ENCODE assay signal across 15 mouse cellular contexts in genomic region chr1:37616569-37616968, GRCm38 (mm10).
DNase-seq lines count a peak whose midpoint lies in the region; ATAC-seq and TF ChIP-seq lines count a peak whose summit lies in the region.
"Had no signal": no experiment of that assay in that cellular context is flagged by ENCODE, and none has a peak within 500 bp of the region (broad histone marks: within the 10 kb centered on the region; RNA-seq: fewer than 3 reads in every experiment).

No protein-coding gene starts in this region.

- no peak overlapping the region for H3K4me3 ChIP-seq in lung, embryonic 15.5 days
- H3K4me3 ChIP-seq in embryonic facial prominence, embryonic 13.5 days: no peak overlapping the region
- H3K4me3 ChIP-seq in kidney, adult 2 months (ENCODE audit: insufficient read depth, low read depth, low read length): no peak overlapping the region
- H3K4me3 ChIP-seq: hindbrain, embryonic 12.5 days; liver, embryonic 12.5 days had no signal

- H3K9ac ChIP-seq in lung, embryonic 15.5 days: no peak overlapping the region
- no peak overlapping the region for H3K9ac ChIP-seq in embryonic facial prominence, embryonic 13.5 days
- H3K9ac ChIP-seq: forebrain, postnatal 0 days; hindbrain, embryonic 12.5 days; liver, embryonic 12.5 days had no signal

- H3K36me3 ChIP-seq in lung, embryonic 15.5 days: no peaks in the 10 kb centered on the region
- no peaks in the 10 kb centered on the region for H3K36me3 ChIP-seq in embryonic facial prominence, embryonic 13.5 days
- H3K36me3 ChIP-seq in kidney, adult 2 months (ENCODE audit: control insufficient read depth, insufficient read depth, low read length): no peaks in the 10 kb centered on the region
- H3K36me3 ChIP-seq: hindbrain, embryonic 12.5 days; liver, embryonic 12.5 days had no signal

- no peak overlapping the region for H3K4me2 ChIP-seq in lung, embryonic 15.5 days
- H3K4me2 ChIP-seq in embryonic facial prominence, embryonic 13.5 days: no peak overlapping the region
- H3K4me2 ChIP-seq: heart, embryonic 11.5 days; hindbrain, embryonic 12.5 days; liver, embryonic 12.5 days had no signal

- intact Hi-C loops in heart, postnatal 10 days (cut with DNase I): no loop called here

- no peak for TF ChIP-seq CTCF in kidney, adult 2 months (conservative IDR thresholded peaks at IDR 0.05; ENCODE audit: insufficient read depth, insufficient read length, low read depth, low read length)

- peak overlapping the region; percentile 87 for H3K27ac ChIP-seq in lung, embryonic 15.5 days
- peak overlapping the region; percentile 51 for H3K27ac ChIP-seq in embryonic facial prominence, embryonic 13.5 days
- H3K27ac ChIP-seq in kidney, adult 2 months (ENCODE audit: insufficient read depth, low read depth, low read length): no peak overlapping the region
- H3K27ac ChIP-seq: hindbrain, embryonic 12.5 days; liver, embryonic 12.5 days had no signal

- H3K27me3 ChIP-seq in lung, embryonic 15.5 days: no peaks in the 10 kb centered on the region
- H3K27me3 ChIP-seq in embryonic facial prominence, embryonic 13.5 days: no peaks in the 10 kb centered on the region
- H3K27me3 ChIP-seq in kidney, adult 2 months (replicated peaks; ENCODE audit: control insufficient read depth, insufficient read depth, low read length): no peaks in the 10 kb centered on the region
- H3K27me3 ChIP-seq: hindbrain, embryonic 12.5 days had no signal

- H3K4me1 ChIP-seq in lung, embryonic 15.5 days: peaks cover 32% of the 10 kb centered on the region
- peaks cover 33% of the 10 kb centered on the region for H3K4me1 ChIP-seq in embryonic facial prominence, embryonic 13.5 days
- H3K4me1 ChIP-seq in kidney, adult 2 months (ENCODE audit: control insufficient read depth, insufficient read depth, low read length): no peaks in the 10 kb centered on the region
- H3K4me1 ChIP-seq: liver, embryonic 12.5 days had no signal

- 0 out of 2 replicates have a peak, but pooled peaks have one; percentile 28 for ATAC-seq in lung, embryonic 15.5 days (ENCODE audit: borderline replicate concordance, extremely low read depth, low FRiP score, low TSS enrichment)
- ATAC-seq in embryonic facial prominence, embryonic 13.5 days (ENCODE audit: insufficient number of reproducible peaks, insufficient read depth, low FRiP score, low TSS enrichment, low read depth): peak; percentile 71; the same call in 1 of the 2 replicates
- ATAC-seq: forebrain, postnatal 0 days; liver, embryonic 12.5 days had no signal

- 14% methylated on average over 4 of the region's 4 CpGs for WGBS in lung, embryonic 15.5 days
- 31% methylated on average over 4 of the region's 4 CpGs for WGBS in embryonic facial prominence, embryonic 13.5 days
- 49% methylated on average over 4 of the region's 4 CpGs for WGBS in kidney, adult 2 months

- H3K9me3 ChIP-seq in lung, embryonic 15.5 days: no peaks in the 10 kb centered on the region
- no peaks in the 10 kb centered on the region for H3K9me3 ChIP-seq in embryonic facial prominence, embryonic 13.5 days
- H3K9me3 ChIP-seq: hindbrain, embryonic 12.5 days; liver, embryonic 12.5 days had no signal

- TF ChIP-seq POLR2A in kidney, adult 2 months (IDR thresholded peaks at IDR 0.05; ENCODE audit: low read depth, low read length): no peak

- no peak for DNase-seq in lung, adult 18-20 months
- DNase-seq in lung, postnatal 36 days: peak; percentile 17
- peak; percentile 72 for DNase-seq in thymus, postnatal 14 days
- DNase-seq in heart, postnatal 10 days: no peak
- no peak for DNase-seq in urinary bladder, adult 2 months (ENCODE audit: low spot score)
- DNase-seq in kidney, adult 2 months: no peak
- DNase-seq: adrenal gland, postnatal 36 days; forebrain, postnatal 0 days; gastrocnemius, postnatal 25 days; kidney, adult 18-20 months had no signal

Comparison
In these comparisons a context has a peak if more than half of its experiments do, and no peak if none do; other contexts are left out.
1. DNase-seq: peak in lung, postnatal 36 days (single experiment) and thymus, postnatal 14 days (single experiment); none in lung, adult 18-20 months (0 of 2), heart, postnatal 10 days (0 of 2), urinary bladder, adult 2 months (single experiment) and kidney, adult 2 months (single experiment).